Mouse (Mus musculus) E14TG2a.4 (cell line): ENCODE measurements at regions not wholly inside any gene's neighbourhood (a gene's known extent, or its start where the extent isn't known, plus 50 kb on each side); places are given as distances from the start of the nearest gene placed in this dataset.

Source experiments
- H3K27me3 ChIP-seq: 2 replicates; pipeline ENCODE4 v1.6.1; 2014; ENCODE audit warnings: low read length, control low read depth; ENCODE audit not compliant: insufficient read depth
- H3K36me3 ChIP-seq: 2 replicates; pipeline ENCODE4 v1.6.1; 2014; ENCODE audit warnings: low read length, control low read depth; ENCODE audit not compliant: insufficient read depth
- H3K4me1 ChIP-seq: replicated peaks from 2 replicates; pipeline ENCODE4 v1.6.1; 2014; ENCODE audit warnings: low read depth, low read length, control low read depth
- H3K4me3 ChIP-seq: replicated peaks from 2 replicates; pipeline ENCODE4 v1.5.1; 2014; ENCODE audit warnings: mild to moderate bottlenecking, low read length
- H3K9me3 ChIP-seq: 2 replicates; pipeline ENCODE4 v1.6.1; 2014; ENCODE audit warnings: low read length, control low read depth
- CTCF ChIP-seq: conservative IDR thresholded peaks from 2 replicates; pipeline ENCODE4 v1.5.1; 2014; ENCODE audit warnings: low read length
- NANOG ChIP-seq: IDR thresholded peaks from 2 replicates; pipeline ENCODE4 v1.6.1; 2014; ENCODE audit warnings: borderline replicate concordance, low read length, mixed read lengths
- POU5F1 ChIP-seq: IDR thresholded peaks from 2 replicates; pipeline ENCODE4 v1.6.1; 2014; ENCODE audit warnings: low read length, borderline replicate concordance

- H3K4me1 ChIP-seq: no peaks in the 10 kb centered on the region
- H3K36me3 ChIP-seq: no peaks in the 10 kb centered on the region
- no peak for TF ChIP-seq CTCF
- TF ChIP-seq POU5F1: no peak
- no peak for TF ChIP-seq NANOG
- no peak overlapping the region for H3K4me3 ChIP-seq
- H3K9me3 ChIP-seq: peaks cover 8% of the 10 kb centered on the region
- H3K27me3 ChIP-seq: no peaks in the 10 kb centered on the region
Measured at GRCm38 (mm10) chr14:29879283-29879682, 88.8 kb upstream of the Selenok start.

- peaks cover 8% of the 10 kb centered on the region for H3K9me3 ChIP-seq
- no peaks in the 10 kb centered on the region for H3K27me3 ChIP-seq
- no peak for TF ChIP-seq CTCF
- no peak for TF ChIP-seq POU5F1
- TF ChIP-seq NANOG: no peak
- H3K36me3 ChIP-seq: no peaks in the 10 kb centered on the region
- H3K4me1 ChIP-seq: no peaks in the 10 kb centered on the region
- H3K4me3 ChIP-seq: no peak overlapping the region
Measured at GRCm38 (mm10) chr14:29882666-29883344, 85.3 kb upstream of the Selenok start.

- Histone ChIP-seq H3K4me3 (no peak overlapping the region), H3K9me3 (no peaks in the 10 kb centered on the region), H3K27me3 (no peaks in the 10 kb centered on the region), H3K36me3 (no peaks in the 10 kb centered on the region), H3K4me1 (no peaks in the 10 kb centered on the region)
- TF ChIP-seq NANOG (no peak), POU5F1 (no peak), CTCF (no peak)
Measured at GRCm38 (mm10) chr14:29895332-29895988, 72.6 kb upstream of the Selenok start.

GRCm38 (mm10) chr14:29895989-29896675 lies 72.0 kb upstream of the Selenok start:
- Histone ChIP-seq H3K4me3 (no peak overlapping the region), H3K4me1 (no peaks in the 10 kb centered on the region), H3K27me3 (no peaks in the 10 kb centered on the region), H3K36me3 (no peaks in the 10 kb centered on the region), H3K9me3 (no peaks in the 10 kb centered on the region)
- TF ChIP-seq CTCF: no peak
- no peak for TF ChIP-seq POU5F1

GRCm38 (mm10) chr14:29900931-29901330 lies 67.2 kb upstream of the Selenok start:
- no peak for TF ChIP-seq POU5F1
- Histone ChIP-seq H3K36me3 (no peaks in the 10 kb centered on the region), H3K4me1 (no peaks in the 10 kb centered on the region)

GRCm38 (mm10) chr14:29903574-29903973 lies 64.5 kb upstream of the Selenok start:
- H3K27me3 ChIP-seq: no peaks in the 10 kb centered on the region
- H3K4me3 ChIP-seq: no peak overlapping the region
- H3K4me1 ChIP-seq: peaks cover 5% of the 10 kb centered on the region
- no peak for TF ChIP-seq POU5F1
- no peak for TF ChIP-seq NANOG
- no peak for TF ChIP-seq CTCF
- no peaks in the 10 kb centered on the region for H3K36me3 ChIP-seq
- no peaks in the 10 kb centered on the region for H3K9me3 ChIP-seq

More at GRCm38 (mm10) chr14:29900931-29901330, 67.2 kb upstream of the Selenok start:
- no peaks in the 10 kb centered on the region for H3K9me3 ChIP-seq
- no peak overlapping the region for H3K4me3 ChIP-seq
- no peaks in the 10 kb centered on the region for H3K27me3 ChIP-seq

- Histone ChIP-seq H3K36me3 (no peaks in the 10 kb centered on the region), H3K27me3 (no peaks in the 10 kb centered on the region), H3K4me3 (no peak overlapping the region), H3K9me3 (no peaks in the 10 kb centered on the region), H3K4me1 (peaks cover 13% of the 10 kb centered on the region)
- TF ChIP-seq POU5F1 (no peak), NANOG (no peak), CTCF (no peak)
Measured at GRCm38 (mm10) chr14:29904856-29905255, 63.3 kb upstream of the Selenok start.

- H3K4me1 ChIP-seq: peaks cover 13% of the 10 kb centered on the region
- H3K4me3 ChIP-seq: no peak overlapping the region
- no peaks in the 10 kb centered on the region for H3K36me3 ChIP-seq
- TF ChIP-seq CTCF: no peak
- TF ChIP-seq POU5F1: no peak
- TF ChIP-seq NANOG: no peak
- no peaks in the 10 kb centered on the region for H3K9me3 ChIP-seq
- H3K27me3 ChIP-seq: no peaks in the 10 kb centered on the region
Measured at GRCm38 (mm10) chr14:29909741-29910140, 58.4 kb upstream of the Selenok start.
